Mouse (Mus musculus) forebrain, embryonic 15.5 days (tissue): ENCODE results near the gene Runx1. TPM values are rescaled to one million over a fixed set of nuclear protein-coding genes. Genes with fewer than 3 reads are reported as not detected.

Experiments used
- ATAC-seq: fragments of 200-750 bp; cut with Nextera tagmentation; replicated peaks from 2 replicates; pipeline ENCODE4 v1.8.0; 2017; ENCODE audit warnings: mild to moderate bottlenecking, moderate TSS enrichment, moderate library complexity
- H3K27ac ChIP-seq: fragments of 300-500 bp; sonication (generic); replicated peaks from 2 replicates; pipeline ENCODE4 v1.5.1; 2015; ENCODE audit warnings: mild to moderate bottlenecking, inconsistent platforms
- H3K27me3 ChIP-seq: fragments of 300-500 bp; sonication (generic); 2 replicates; pipeline ENCODE4 v1.6.1; 2015; ENCODE audit warnings: inconsistent platforms
- H3K36me3 ChIP-seq: fragments of 300-500 bp; sonication (generic); 2 replicates; pipeline ENCODE4 v1.6.1; 2015; ENCODE audit warnings: mild to moderate bottlenecking, inconsistent platforms
- H3K4me1 ChIP-seq: fragments of 300-500 bp; sonication (generic); 2 replicates; pipeline ENCODE4 v1.6.1; 2015; ENCODE audit warnings: inconsistent platforms
- H3K4me2 ChIP-seq: fragments of 300-500 bp; sonication (generic); replicated peaks from 2 replicates; pipeline ENCODE4 v1.6.1; 2015; ENCODE audit warnings: mild to moderate bottlenecking, inconsistent platforms
- H3K4me3 ChIP-seq: fragments of 300-500 bp; sonication (generic); 2 replicates; pipeline ENCODE4 v1.5.1; 2015; ENCODE audit warnings: mild to moderate bottlenecking, inconsistent platforms
- H3K9ac ChIP-seq: fragments of 300-500 bp; sonication (generic); replicated peaks from 2 replicates; pipeline ENCODE4 v1.6.1; 2015; ENCODE audit warnings: mild to moderate bottlenecking, inconsistent platforms
- H3K9me3 ChIP-seq: fragments of 300-500 bp; sonication (generic); 2 replicates; pipeline ENCODE4 v1.6.1; 2016; ENCODE audit warnings: inconsistent platforms
- WGBS: fragments of 180-500 bp; shearing (Covaris S2); methylation state at CpG from one replicate; pipeline ENCODE4 v1.1.7; 2015; ENCODE audit warnings: mixed read lengths; 5-methylcytosine and 5-hydroxymethylcytosine counted together
- polyA plus RNA-seq: library from polyadenylated mRNA; unstranded; fragments of >200 nt; fragmentation: Nextera tagmentation; extraction: Ambion mirVana; gene quantifications from 2 replicates; pipeline ENCODE4 v1.2.1, GENCODE M21; 2015

The Runx1 gene
- polyA plus RNA-seq, 1 experiment from 2014 or later: 0.39 TPM

GRCm38 (mm10) chr16:92627262-92627661, 198.7 kb downstream of the Runx1 start:
- H3K27ac ChIP-seq: no peak overlapping the region
- WGBS: 10% methylated on average over 6 of the region's 6 CpGs
- no peaks in the 10 kb centered on the region for H3K27me3 ChIP-seq
- H3K36me3 ChIP-seq: no peaks in the 10 kb centered on the region
- no peak overlapping the region for H3K4me3 ChIP-seq
- H3K4me1 ChIP-seq: peaks cover 16% of the 10 kb centered on the region
- no peaks in the 10 kb centered on the region for H3K9me3 ChIP-seq
- no peak overlapping the region for H3K9ac ChIP-seq
- ATAC-seq: peak; percentile 75
- no peak overlapping the region for H3K4me2 ChIP-seq

- Histone ChIP-seq H3K27ac (no peak overlapping the region), H3K36me3 (no peaks in the 10 kb centered on the region), H3K27me3 (no peaks in the 10 kb centered on the region), H3K4me1 (peaks cover 16% of the 10 kb centered on the region), H3K4me3 (no peak overlapping the region), H3K9me3 (no peaks in the 10 kb centered on the region), H3K9ac (no peak overlapping the region), H3K4me2 (no peak overlapping the region)
- 78% methylated on average over 11 of the region's 11 CpGs for WGBS
- no peak for ATAC-seq
Observed at GRCm38 (mm10) chr16:92623953-92624352, 202.0 kb downstream of the Runx1 start.

GRCm38 (mm10) chr16:92621859-92622258, 204.1 kb downstream of the Runx1 start:
- Histone ChIP-seq H3K4me3 (no peak overlapping the region), H3K27ac (no peak overlapping the region), H3K4me1 (peaks cover 5% of the 10 kb centered on the region; the same call in 1 of the 2 replicates), H3K4me2 (no peak overlapping the region), H3K9ac (no peak overlapping the region), H3K9me3 (0 out of 2 replicates have a peak, but pooled peaks cover 7% of the 10 kb centered on the region), H3K27me3 (no peaks in the 10 kb centered on the region), H3K36me3 (no peaks in the 10 kb centered on the region)
- ATAC-seq: no peak
- 55% methylated on average over 8 of the region's 8 CpGs for WGBS

GRCm38 (mm10) chr16:92620841-92621518, 205.0 kb downstream of the Runx1 start:
- 63% methylated on average over 10 of the region's 10 CpGs for WGBS
- Histone ChIP-seq H3K27me3 (no peaks in the 10 kb centered on the region), H3K4me3 (no peak overlapping the region), H3K4me2 (no peak overlapping the region), H3K4me1 (no peaks in the 10 kb centered on the region), H3K9ac (no peak overlapping the region), H3K9me3 (0 out of 2 replicates have a peak, but pooled peaks cover 7% of the 10 kb centered on the region), H3K36me3 (no peaks in the 10 kb centered on the region), H3K27ac (no peak overlapping the region)
- ATAC-seq: no peak

- H3K4me3 ChIP-seq: no peak overlapping the region
- H3K36me3 ChIP-seq: no peaks in the 10 kb centered on the region
- 95% methylated on average over 2 of the region's 2 CpGs for WGBS
- no peaks in the 10 kb centered on the region for H3K4me1 ChIP-seq
- H3K9me3 ChIP-seq: 0 out of 2 replicates have a peak, but pooled peaks cover 7% of the 10 kb centered on the region
- no peak overlapping the region for H3K27ac ChIP-seq
- H3K4me2 ChIP-seq: no peak overlapping the region
- H3K9ac ChIP-seq: no peak overlapping the region
- peaks cover 7% of the 10 kb centered on the region; the same call in 1 of the 2 replicates for H3K27me3 ChIP-seq
- no peak for ATAC-seq
Observed at GRCm38 (mm10) chr16:92616839-92617238, 209.1 kb downstream of the Runx1 start.

- ATAC-seq: no peak
- Histone ChIP-seq H3K4me3 (no peak overlapping the region), H3K4me1 (peaks cover 5% of the 10 kb centered on the region), H3K9me3 (0 out of 2 replicates have a peak, but pooled peaks cover 7% of the 10 kb centered on the region), H3K9ac (no peak overlapping the region), H3K27ac (no peak overlapping the region), H3K36me3 (no peaks in the 10 kb centered on the region), H3K4me2 (no peak overlapping the region), H3K27me3 (peaks cover 17% of the 10 kb centered on the region)
- 92% methylated on average over 15 of the region's 15 CpGs for WGBS
Observed at GRCm38 (mm10) chr16:92615234-92615799, 210.6 kb downstream of the Runx1 start.

DNA sequence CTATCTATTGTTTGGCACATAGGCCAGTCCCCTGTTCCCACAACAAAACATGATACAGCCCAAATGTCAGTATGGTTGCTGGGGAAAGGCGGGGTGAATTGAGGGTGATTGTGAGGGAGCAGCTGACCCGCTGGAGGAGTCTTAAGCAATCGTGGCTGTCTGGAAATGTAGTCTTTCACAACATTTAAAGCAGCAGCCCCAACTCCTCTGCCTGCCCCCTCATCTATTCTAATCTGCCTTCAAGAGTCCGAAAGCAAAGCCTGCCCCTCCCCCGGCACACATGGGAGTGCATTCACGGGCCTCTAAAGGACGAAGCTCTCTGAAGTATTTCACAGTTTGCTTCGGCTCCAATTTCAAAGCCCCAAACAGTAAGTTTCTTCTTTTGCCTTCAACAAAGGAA, 213.4 kb downstream of the Runx1 start:
- Histone ChIP-seq H3K27me3 (peaks cover 24% of the 10 kb centered on the region), H3K27ac (no peak overlapping the region), H3K4me1 (peaks cover 26% of the 10 kb centered on the region), H3K4me3 (no peak overlapping the region), H3K9me3 (0 out of 2 replicates have a peak, but pooled peaks cover under 1% of the 10 kb centered on the region), H3K36me3 (no peaks in the 10 kb centered on the region), H3K9ac (no peak overlapping the region), H3K4me2 (no peak overlapping the region)
- WGBS: 25% methylated on average over 8 of the region's 8 CpGs
- ATAC-seq: no peak

GRCm38 (mm10) chr16:92611641-92612149, 214.3 kb downstream of the Runx1 start:
- WGBS: 73% methylated on average over 12 of the region's 12 CpGs
- peaks cover 32% of the 10 kb centered on the region for H3K27me3 ChIP-seq
- no peak for ATAC-seq

GRCm38 (mm10) chr16:92610464-92610863, 215.5 kb downstream of the Runx1 start:
- H3K27ac ChIP-seq: no peak overlapping the region
- H3K4me1 ChIP-seq: peaks cover 31% of the 10 kb centered on the region
- no peaks in the 10 kb centered on the region for H3K36me3 ChIP-seq
- H3K27me3 ChIP-seq: peaks cover 44% of the 10 kb centered on the region
- no peak overlapping the region for H3K4me3 ChIP-seq
- ATAC-seq: no peak
- 18% methylated on average over 8 of the region's 8 CpGs for whole genome bisulfite sequencing
- no peaks in the 10 kb centered on the region for H3K9me3 ChIP-seq
- H3K4me2 ChIP-seq: no peak overlapping the region
- H3K9ac ChIP-seq: no peak overlapping the region

More at GRCm38 (mm10) chr16:92611641-92612149, 214.3 kb downstream of the Runx1 start:
- H3K9me3 ChIP-seq: no peaks in the 10 kb centered on the region
- no peaks in the 10 kb centered on the region for H3K36me3 ChIP-seq
- H3K9ac ChIP-seq: no peak overlapping the region
- H3K4me2 ChIP-seq: no peak overlapping the region
- H3K27ac ChIP-seq: no peak overlapping the region
- no peak overlapping the region for H3K4me3 ChIP-seq
- peaks cover 26% of the 10 kb centered on the region for H3K4me1 ChIP-seq

- no peak overlapping the region for H3K27ac ChIP-seq
- no peak overlapping the region for H3K4me3 ChIP-seq
- 35% methylated on average over 11 of the region's 11 CpGs for WGBS
- no peak overlapping the region for H3K4me2 ChIP-seq
- peaks cover 48% of the 10 kb centered on the region for H3K27me3 ChIP-seq
- no peak overlapping the region for H3K9ac ChIP-seq
- H3K4me1 ChIP-seq: peaks cover 33% of the 10 kb centered on the region
- no peak for ATAC-seq
- no peaks in the 10 kb centered on the region for H3K9me3 ChIP-seq
- no peaks in the 10 kb centered on the region for H3K36me3 ChIP-seq
Observed at GRCm38 (mm10) chr16:92609717-92610077, 216.3 kb downstream of the Runx1 start.

DNA sequence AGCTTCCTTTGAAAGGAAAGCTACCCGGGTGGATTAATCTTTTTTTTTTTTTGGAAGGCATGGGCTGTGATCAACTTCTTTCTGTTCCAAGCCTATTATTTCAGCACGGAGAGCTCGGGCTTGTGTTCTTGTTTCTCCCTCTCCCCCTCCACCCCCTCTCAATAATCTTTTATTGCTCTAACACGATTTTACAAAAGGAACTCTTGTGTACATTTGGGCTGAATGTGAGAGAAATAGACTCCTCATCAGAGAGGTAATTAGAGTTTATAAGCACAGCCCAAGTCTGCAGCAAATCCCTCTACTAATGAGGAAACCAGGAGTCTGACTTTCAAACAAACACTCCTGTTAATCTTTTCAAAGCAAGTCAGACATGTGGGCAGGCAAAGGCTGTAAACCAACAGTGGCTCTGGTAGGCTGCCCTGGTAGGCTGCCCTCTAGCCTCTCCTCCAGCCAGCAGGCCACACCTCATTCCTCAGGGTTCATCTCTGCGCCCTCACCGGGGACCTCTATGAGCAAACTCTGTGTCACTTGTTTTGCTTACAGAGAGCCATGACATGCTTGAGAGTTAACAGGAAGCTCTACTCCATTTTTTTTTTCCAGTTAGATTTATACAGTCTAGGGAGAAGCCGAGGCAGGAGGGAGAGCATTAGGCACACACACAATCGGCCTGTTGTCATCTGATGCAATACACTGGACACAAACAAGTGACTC, 216.8 kb downstream of the Runx1 start:
- no peak overlapping the region for H3K27ac ChIP-seq
- ATAC-seq: no peak; the same call in 1 of the 2 replicates
- 2% methylated on average over 8 of the region's 8 CpGs for WGBS
- H3K9ac ChIP-seq: no peak overlapping the region
- no peaks in the 10 kb centered on the region for H3K36me3 ChIP-seq
- H3K27me3 ChIP-seq: peaks cover 54% of the 10 kb centered on the region
- H3K9me3 ChIP-seq: no peaks in the 10 kb centered on the region
- H3K4me1 ChIP-seq: peaks cover 33% of the 10 kb centered on the region
- 0 out of 2 replicates have a peak overlapping the region, but pooled peaks have one; percentile 9 for H3K4me2 ChIP-seq
- H3K4me3 ChIP-seq: no peak overlapping the region
